Mouse (Mus musculus) erythroblast, embryonic 14.5 days (primary cell): ENCODE measurements around the gene Rab30. TPM values are rescaled to one million over a fixed set of nuclear protein-coding genes. Genes with fewer than 3 reads are reported as not detected.

Source experiments
- H3K27me3 ChIP-seq: 2 replicates; pipeline ENCODE4 v1.6.1; 2012; ENCODE audit warnings: inconsistent platforms; ENCODE audit not compliant: control insufficient read depth
- H3K36me3 ChIP-seq: 2 replicates; pipeline ENCODE4 v1.6.1; 2012; ENCODE audit warnings: mild to moderate bottlenecking, inconsistent platforms; ENCODE audit not compliant: control insufficient read depth
- H3K4me1 ChIP-seq: 2 replicates; pipeline ENCODE4 v1.6.1; 2012; ENCODE audit warnings: inconsistent platforms; ENCODE audit not compliant: control insufficient read depth
- H3K4me3 ChIP-seq: replicated peaks from 2 replicates; pipeline ENCODE3; 2012; ENCODE audit warnings: moderate library complexity, mild to moderate bottlenecking, inconsistent platforms
- H3K9me3 ChIP-seq: 2 replicates; pipeline ENCODE4 v1.6.1; 2012; ENCODE audit warnings: low read length, inconsistent platforms, mixed read lengths; ENCODE audit not compliant: control insufficient read depth
- GATA1 ChIP-seq: IDR thresholded peaks from 2 replicates; pipeline ENCODE4 v1.6.1; 2012; ENCODE audit warnings: low read length, inconsistent platforms, mixed read lengths
- TAL1 ChIP-seq: IDR thresholded peaks from 3 replicates; pipeline ENCODE4 v1.6.1; 2012; ENCODE audit warnings: low read length, inconsistent platforms, mixed read lengths
- polyA plus RNA-seq: library from polyadenylated mRNA; stranded (reverse); fragments of >175 nt; gene quantifications from 2 replicates; pipeline ENCODE4 v1.2.3, GENCODE M21; 2012

Rab30 gene
- 0.09 and 0.18 TPM in 2 replicates for polyA plus RNA-seq

DNA sequence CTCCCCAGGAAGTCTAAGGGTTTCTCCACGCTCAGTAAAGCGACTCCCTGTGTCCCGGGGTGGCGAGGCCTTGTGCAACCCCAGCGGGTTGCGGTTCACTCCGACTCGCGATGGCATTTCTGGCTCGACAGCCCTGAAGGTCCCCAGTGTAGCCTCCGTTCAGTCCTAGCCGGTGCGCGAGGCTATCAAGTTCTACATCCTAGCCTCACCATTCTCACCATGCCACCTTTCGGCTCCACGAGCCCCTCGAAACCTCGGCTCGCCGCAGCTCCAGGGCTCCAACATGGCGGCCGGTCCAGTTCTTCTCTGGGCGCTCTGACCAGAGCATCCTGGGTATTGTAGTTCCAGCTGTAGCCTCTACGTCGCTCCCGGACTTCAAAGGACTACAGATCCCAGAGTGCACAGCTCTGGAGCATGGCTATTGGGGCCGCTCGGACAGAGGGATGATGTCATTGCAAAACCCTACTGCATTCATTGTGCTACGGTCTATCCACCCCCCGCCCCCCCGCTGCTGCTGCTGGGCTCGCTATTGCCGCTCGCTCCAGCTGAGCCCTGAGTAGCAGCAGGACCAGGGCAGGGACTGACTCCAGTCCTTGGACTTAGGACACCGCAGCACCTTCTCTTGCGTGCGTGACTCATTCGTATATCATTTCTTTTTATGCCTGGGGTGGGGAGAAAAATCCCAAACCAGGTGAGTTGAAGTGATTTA is at the start of gene Rab30:
TSS of gene Rab30 (plus strand) at position 452 of the 709 bp plus-strand sequence.
- Histone ChIP-seq H3K9me3 (no peaks in the 10 kb centered on the region), H3K4me1 (peaks cover 51% of the 10 kb centered on the region), H3K27me3 (peaks cover 11% of the 10 kb centered on the region), H3K4me3 (peak within 1 kb of the TSS; percentile 68), H3K36me3 (peaks cover 46% of the 10 kb centered on the region)
- TF ChIP-seq TAL1 = no peak
- no peak for TF ChIP-seq GATA1

DNA sequence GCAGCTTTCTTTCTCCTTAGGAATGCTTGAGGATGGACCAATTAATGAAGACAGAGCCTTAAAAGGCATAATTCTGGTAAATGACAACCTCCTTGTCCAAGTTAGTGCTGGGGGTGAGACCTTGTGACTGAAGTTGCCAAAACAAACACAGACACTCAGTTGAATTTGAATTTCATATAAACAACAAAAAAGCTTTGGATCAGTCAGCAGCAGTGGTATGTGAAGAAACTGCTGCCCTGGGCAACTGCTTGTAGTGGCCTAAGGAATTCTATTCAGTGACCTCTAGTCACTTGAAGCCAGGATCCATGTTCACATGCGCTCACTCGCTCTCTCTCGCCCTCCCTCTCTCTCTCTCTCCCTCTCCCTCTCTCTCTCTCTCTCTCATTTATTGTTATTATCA is 45.0 kb upstream of the Rab30 start:
- TF ChIP-seq TAL1 (no peak), GATA1 (no peak)
- Histone ChIP-seq H3K4me1 (no peaks in the 10 kb centered on the region), H3K4me3 (no peak overlapping the region), H3K36me3 (no peaks in the 10 kb centered on the region), H3K27me3 (no peaks in the 10 kb centered on the region), H3K9me3 (no peaks in the 10 kb centered on the region)

DNA sequence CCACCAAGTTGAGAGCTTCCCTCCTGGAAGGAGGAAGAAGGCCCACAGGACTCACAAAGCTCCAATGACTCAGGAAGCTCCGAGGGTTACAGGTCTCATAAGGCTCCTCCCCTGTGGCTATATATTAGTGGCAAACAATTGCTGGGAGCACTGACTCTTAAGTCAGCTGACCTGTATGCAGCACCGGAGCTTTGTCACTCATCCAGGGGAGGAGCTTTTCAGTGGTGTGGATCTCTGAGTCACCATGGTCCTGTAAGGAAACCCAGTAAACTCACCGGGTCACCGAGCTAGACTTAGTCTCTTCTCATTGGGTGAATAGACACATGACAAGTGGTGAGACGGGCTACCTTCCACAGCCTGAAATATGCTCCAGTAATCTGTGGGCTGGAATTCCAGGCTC is 42.6 kb upstream of the Rab30 start:
- TF ChIP-seq GATA1 (no peak), TAL1 (no peak)
- Histone ChIP-seq H3K4me3 (no peak overlapping the region), H3K36me3 (no peaks in the 10 kb centered on the region), H3K9me3 (no peaks in the 10 kb centered on the region), H3K4me1 (no peaks in the 10 kb centered on the region), H3K27me3 (no peaks in the 10 kb centered on the region)

DNA sequence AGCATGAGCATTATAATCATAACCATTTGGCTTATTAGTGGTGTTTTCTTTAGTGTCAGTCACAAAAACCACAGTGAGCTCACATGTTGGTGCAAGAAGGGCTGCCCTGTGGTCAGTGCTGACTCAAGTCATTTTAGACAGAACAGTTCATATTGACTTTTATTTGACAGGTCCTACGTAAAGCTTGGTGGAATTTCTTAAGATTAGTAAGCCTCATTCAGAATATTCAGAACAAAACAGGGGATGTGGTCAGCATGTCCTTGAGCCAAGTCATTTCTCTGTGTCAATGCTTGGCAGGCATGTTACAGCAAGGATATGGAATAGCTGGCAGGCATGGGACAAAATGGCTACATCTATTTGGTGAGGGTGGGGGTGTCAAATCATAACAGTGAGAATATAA is 37.7 kb upstream of the Rab30 start:
- Histone ChIP-seq H3K36me3 (no peaks in the 10 kb centered on the region), H3K9me3 (no peaks in the 10 kb centered on the region), H3K4me1 (no peaks in the 10 kb centered on the region), H3K27me3 (no peaks in the 10 kb centered on the region), H3K4me3 (no peak overlapping the region)
- TF ChIP-seq TAL1 (no peak), GATA1 (no peak)

DNA sequence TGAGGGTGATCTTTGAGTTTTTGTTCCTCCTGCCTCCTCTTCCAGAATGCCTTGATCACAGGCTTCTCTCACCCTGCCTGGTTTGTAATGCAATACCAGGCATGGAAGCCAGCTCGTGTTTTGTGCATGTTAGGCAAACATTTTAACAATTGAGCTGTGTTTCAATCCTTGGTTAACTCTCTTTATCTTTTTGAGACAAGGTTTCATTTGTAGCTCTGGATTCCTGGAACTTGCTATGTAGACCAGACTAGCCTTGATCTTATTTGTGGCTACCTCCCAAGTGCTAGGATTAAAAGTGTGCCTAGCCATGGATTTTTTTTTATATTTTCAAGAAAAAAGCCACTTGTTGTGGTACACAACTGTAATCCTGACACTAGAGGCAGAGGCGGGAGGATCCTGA is 35.9 kb upstream of the Rab30 start:
- Histone ChIP-seq H3K4me1 (no peaks in the 10 kb centered on the region), H3K27me3 (no peaks in the 10 kb centered on the region), H3K4me3 (no peak overlapping the region), H3K9me3 (no peaks in the 10 kb centered on the region), H3K36me3 (no peaks in the 10 kb centered on the region)
- no peak for TF ChIP-seq GATA1
- TF ChIP-seq TAL1 = no peak

DNA sequence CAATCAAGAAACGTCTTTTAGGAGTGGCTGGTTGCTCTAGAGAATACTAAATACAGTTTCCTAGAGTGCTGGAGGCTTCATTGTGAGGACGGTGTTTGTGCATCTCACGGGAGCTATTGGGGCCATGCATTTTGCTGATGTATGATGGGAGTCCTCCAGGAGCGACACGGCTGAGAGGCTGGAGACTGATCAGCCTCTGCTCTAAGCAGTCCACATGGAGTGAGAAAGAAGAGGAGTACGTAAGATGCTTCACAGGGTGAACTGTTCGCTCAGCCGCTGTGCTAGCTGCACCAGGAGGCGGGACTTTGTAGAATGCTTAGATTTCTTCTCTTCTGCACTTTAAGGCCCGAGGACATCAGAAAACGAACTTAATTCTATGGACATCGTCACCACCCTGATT is 34.7 kb upstream of the Rab30 start:
- H3K4me1 ChIP-seq = no peaks in the 10 kb centered on the region
- H3K9me3 ChIP-seq = no peaks in the 10 kb centered on the region
- H3K27me3 ChIP-seq = no peaks in the 10 kb centered on the region
- H3K36me3 ChIP-seq = no peaks in the 10 kb centered on the region
- TF ChIP-seq TAL1 (no peak), GATA1 (no peak)
- H3K4me3 ChIP-seq = no peak overlapping the region

DNA sequence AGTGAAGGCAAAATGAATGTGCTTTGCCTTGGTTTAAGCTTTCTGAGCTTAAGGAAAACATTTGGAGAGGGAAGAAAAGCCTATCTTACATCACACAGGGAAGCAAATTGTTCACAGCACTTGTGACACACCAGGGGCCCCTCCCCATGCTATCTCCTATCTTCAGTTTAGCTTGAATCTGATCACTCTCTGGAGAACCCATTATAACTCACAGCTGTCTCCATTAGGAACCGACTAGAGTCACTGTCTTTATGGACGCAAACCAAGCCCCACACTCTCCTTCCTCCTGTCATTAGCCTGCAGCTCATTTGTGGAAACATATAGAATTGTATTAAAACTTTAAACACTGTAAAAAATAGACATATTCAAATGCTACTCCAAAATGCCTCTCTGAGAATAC is 31.8 kb upstream of the Rab30 start:
- Histone ChIP-seq H3K9me3 (peaks cover 2% of the 10 kb centered on the region; the same call in 1 of the 2 replicates), H3K27me3 (no peaks in the 10 kb centered on the region), H3K4me3 (no peak overlapping the region), H3K36me3 (no peaks in the 10 kb centered on the region), H3K4me1 (no peaks in the 10 kb centered on the region)
- no peak for TF ChIP-seq GATA1
- TF ChIP-seq TAL1 = no peak

DNA sequence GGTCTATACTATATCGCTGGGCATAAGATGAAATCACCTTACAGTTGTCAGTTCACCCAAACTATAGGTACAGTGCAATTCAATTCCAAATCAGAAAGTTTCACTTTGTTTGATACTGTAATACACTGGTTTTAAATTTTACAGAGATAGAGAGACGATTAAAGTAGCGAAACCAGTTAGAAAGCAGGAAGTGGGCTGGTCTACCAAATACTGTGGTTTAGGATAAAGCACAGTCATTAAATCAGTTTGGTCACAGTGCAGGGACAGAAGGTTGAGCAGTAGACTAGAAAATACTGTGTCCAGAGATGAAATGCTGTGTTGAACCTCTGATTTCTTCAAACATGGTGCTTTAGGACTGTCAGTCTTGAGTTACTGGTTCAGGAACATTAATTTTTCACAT is 29.8 kb upstream of the Rab30 start:
- Histone ChIP-seq H3K9me3 (peaks cover 2% of the 10 kb centered on the region; the same call in 1 of the 2 replicates), H3K27me3 (no peaks in the 10 kb centered on the region), H3K36me3 (no peaks in the 10 kb centered on the region), H3K4me3 (no peak overlapping the region), H3K4me1 (no peaks in the 10 kb centered on the region)
- TF ChIP-seq TAL1 = no peak
- no peak for TF ChIP-seq GATA1

DNA sequence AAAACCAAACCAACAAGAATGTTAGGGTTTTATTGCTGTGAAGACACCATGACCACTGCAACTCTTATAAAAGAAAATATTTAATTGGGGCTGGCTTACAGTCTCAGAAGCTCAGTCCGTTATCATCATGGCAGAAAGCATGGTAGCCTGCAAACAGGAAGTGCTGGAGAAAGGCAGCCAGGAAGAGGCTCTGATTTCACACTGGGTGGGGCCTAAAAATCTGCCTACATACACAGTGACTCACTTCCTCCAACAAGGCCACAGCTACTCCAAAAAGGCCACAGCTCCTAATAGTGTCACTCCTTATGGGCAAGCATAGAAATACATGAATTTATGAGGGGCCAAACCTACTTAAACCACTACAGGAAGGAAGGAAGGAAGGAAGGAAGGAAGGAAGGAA is 26.3 kb upstream of the Rab30 start:
- Histone ChIP-seq H3K9me3 (peaks cover 2% of the 10 kb centered on the region; the same call in 1 of the 2 replicates), H3K4me1 (no peaks in the 10 kb centered on the region), H3K27me3 (no peaks in the 10 kb centered on the region), H3K4me3 (no peak overlapping the region), H3K36me3 (no peaks in the 10 kb centered on the region)
- no peak for TF ChIP-seq GATA1
- no peak for TF ChIP-seq TAL1
